Mouse (Mus musculus) embryonic fibroblast, embryonic 13.5 days (primary cell): ENCODE data around the gene 7530416G11Rik.

Experiments
- CTCF ChIP-seq: IDR thresholded peaks from 2 replicates; pipeline ENCODE4 v1.5.1; 2011; ENCODE audit warnings: mild to moderate bottlenecking, control low read depth, low read length, moderate library complexity, borderline replicate concordance; ENCODE audit not compliant: insufficient read depth
- POLR2A ChIP-seq: IDR thresholded peaks from 2 replicates; pipeline ENCODE4 v1.6.1; 2011; ENCODE audit warnings: low read depth, mild to moderate bottlenecking, control low read depth, low read length, moderate library complexity

DNA sequence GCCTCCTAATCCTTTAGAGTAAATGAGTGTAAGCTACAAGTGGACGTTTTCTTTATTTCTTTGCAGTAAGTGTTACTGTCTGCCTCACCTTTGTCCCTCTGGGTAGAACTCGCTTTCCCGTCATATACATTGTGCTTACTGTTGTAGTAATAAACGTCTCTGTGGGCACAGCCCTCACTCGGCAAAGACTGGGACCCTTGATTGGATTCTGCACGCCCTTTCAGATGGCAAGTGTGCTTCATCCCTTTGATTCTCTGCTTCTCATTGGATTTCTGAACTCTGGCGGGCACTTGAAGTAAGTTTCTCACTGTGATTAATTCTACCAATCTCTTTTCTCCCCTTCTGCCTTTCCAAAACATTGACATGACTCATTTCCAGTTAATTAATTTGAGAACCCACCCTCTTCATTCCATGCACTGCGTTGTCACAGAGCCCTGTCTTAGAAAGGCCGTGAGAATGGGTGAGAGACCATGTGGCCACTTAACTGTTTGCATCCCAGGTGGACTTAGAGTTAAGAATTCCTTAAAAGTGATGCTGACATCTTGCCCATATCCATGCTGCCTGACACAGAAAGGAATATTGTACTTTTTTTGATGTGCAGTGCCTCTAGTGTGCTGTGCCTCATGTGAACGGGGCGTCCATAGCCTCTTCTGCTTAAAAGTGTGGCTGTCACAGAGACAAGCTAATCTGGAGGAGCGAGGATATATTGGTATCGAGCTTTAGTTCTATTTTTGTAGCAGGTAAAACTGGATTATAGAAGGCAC, 39.8 kb downstream of the 7530416G11Rik start:
- TF ChIP-seq POLR2A (no peak), CTCF (no peak)
